Mouse (Mus musculus) midbrain, embryonic 16.5 days (tissue): ENCODE data around the gene Tbc1d1. TPM values are rescaled to one million over a fixed set of nuclear protein-coding genes. Genes with fewer than 3 reads are reported as not detected.

Source experiments
- ATAC-seq: fragments of 200-750 bp; cut with Nextera tagmentation; 2 replicates; pipeline ENCODE4 v1.8.0; 2017; ENCODE audit warnings: moderate TSS enrichment
- H3K27ac ChIP-seq: fragments of 300-500 bp; sonication (generic); 2 replicates; pipeline ENCODE4 v1.5.1; 2014; ENCODE audit warnings: mild to moderate bottlenecking, low read length, mixed read lengths
- H3K27me3 ChIP-seq: fragments of 300-500 bp; sonication (generic); 2 replicates; pipeline ENCODE4 v1.6.1; 2014; ENCODE audit warnings: low read depth, low read length, mixed read lengths; ENCODE audit not compliant: control insufficient read depth, insufficient read depth
- H3K36me3 ChIP-seq: fragments of 300-500 bp; sonication (generic); 2 replicates; pipeline ENCODE4 v1.6.1; 2014; ENCODE audit warnings: mild to moderate bottlenecking, low read length, moderate library complexity, mixed read lengths; ENCODE audit not compliant: control insufficient read depth, insufficient read depth
- H3K4me1 ChIP-seq: fragments of 300-500 bp; sonication (generic); 2 replicates; pipeline ENCODE4 v1.6.1; 2014; ENCODE audit warnings: mild to moderate bottlenecking, low read length, mixed read lengths; ENCODE audit not compliant: control insufficient read depth, insufficient read depth
- H3K4me2 ChIP-seq: fragments of 300-500 bp; sonication (generic); 2 replicates; pipeline ENCODE4 v1.6.1; 2014; ENCODE audit warnings: mild to moderate bottlenecking, low read length, mixed read lengths
- H3K4me3 ChIP-seq: fragments of 300-500 bp; sonication (generic); 2 replicates; pipeline ENCODE4 v1.5.1; 2014; ENCODE audit warnings: low read depth, mild to moderate bottlenecking, low read length, moderate library complexity, mixed read lengths
- H3K9ac ChIP-seq: fragments of 300-500 bp; sonication (generic); 2 replicates; pipeline ENCODE4 v1.6.1; 2014; ENCODE audit warnings: low read depth, low read length, mixed read lengths
- H3K9me3 ChIP-seq: fragments of 300-500 bp; sonication (generic); replicated peaks from 2 replicates; pipeline ENCODE4 v1.6.1; 2014; ENCODE audit warnings: mild to moderate bottlenecking, low read length, mixed read lengths; ENCODE audit not compliant: control insufficient read depth, poor library complexity, severe bottlenecking
- WGBS: fragments of 180-500 bp; shearing (Covaris S2); extraction: QIAGEN DNeasy Blood & Tissue Kit; methylation state at CpG from one replicate; pipeline ENCODE4 v1.1.7; 2014; 5-methylcytosine and 5-hydroxymethylcytosine counted together
- polyA plus RNA-seq: library from polyadenylated mRNA; unstranded; fragments of >200 nt; fragmentation: Nextera tagmentation; extraction: Ambion mirVana; gene quantifications from 2 replicates; pipeline ENCODE4 v1.2.1, GENCODE M21; 2015

Tbc1d1 gene
- polyA plus RNA-seq, 1 experiment from 2014 or later: 8.5 TPM

DNA sequence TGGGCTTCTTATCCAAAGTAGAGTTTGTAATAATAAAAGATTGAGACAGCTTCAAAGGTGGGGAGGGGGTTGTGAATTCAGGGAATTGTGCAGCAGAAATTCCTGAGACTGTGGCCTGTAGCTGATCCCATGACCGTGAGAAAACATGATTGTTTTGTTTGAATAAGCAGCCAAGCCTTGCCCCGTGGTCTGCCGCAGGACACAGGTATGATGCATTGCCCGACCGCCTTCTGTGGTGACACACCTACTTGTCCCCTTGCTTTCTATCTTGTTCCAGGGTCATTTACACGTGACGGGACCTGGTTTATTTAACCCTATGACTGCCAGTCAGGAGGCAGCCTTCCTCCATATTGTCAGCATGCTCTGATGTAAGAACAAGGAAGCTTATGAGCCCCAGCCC, 123.6 kb downstream of the Tbc1d1 start:
- Histone ChIP-seq H3K9ac (no peak overlapping the region), H3K27me3 (no peaks in the 10 kb centered on the region), H3K4me1 (no peaks in the 10 kb centered on the region), H3K27ac (no peak overlapping the region), H3K4me3 (no peak overlapping the region), H3K4me2 (no peak overlapping the region), H3K9me3 (no peaks in the 10 kb centered on the region), H3K36me3 (no peaks in the 10 kb centered on the region)
- ATAC-seq: no peak
- 73% methylated on average over 7 of the region's 7 CpGs for WGBS

DNA sequence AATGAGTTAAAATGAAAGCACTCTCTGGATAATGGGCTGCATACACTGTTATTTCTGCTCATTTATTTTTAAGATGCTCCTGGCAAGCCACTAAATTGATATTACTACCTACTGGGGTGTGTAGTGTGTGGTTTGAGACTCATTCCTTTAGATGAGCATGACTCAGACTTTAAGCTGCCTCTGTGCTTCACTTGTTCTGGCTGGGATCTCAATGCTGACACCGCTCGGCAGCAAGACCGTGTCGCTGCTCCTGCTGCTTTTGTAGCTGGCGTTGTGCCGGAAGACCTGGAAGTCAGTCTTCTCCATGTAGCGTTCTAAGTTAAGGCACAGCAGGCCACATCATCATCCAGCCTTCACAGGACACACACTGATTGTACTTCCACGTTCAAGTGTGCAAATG, 124.1 kb downstream of the Tbc1d1 start:
- no peak overlapping the region for H3K4me2 ChIP-seq
- ATAC-seq: no peak
- WGBS: 83% methylated on average over 8 of the region's 8 CpGs
- no peak overlapping the region for H3K4me3 ChIP-seq
- H3K36me3 ChIP-seq: no peaks in the 10 kb centered on the region
- no peaks in the 10 kb centered on the region for H3K9me3 ChIP-seq
- H3K27me3 ChIP-seq: no peaks in the 10 kb centered on the region
- H3K4me1 ChIP-seq: no peaks in the 10 kb centered on the region
- no peak overlapping the region for H3K9ac ChIP-seq
- H3K27ac ChIP-seq: no peak overlapping the region

DNA sequence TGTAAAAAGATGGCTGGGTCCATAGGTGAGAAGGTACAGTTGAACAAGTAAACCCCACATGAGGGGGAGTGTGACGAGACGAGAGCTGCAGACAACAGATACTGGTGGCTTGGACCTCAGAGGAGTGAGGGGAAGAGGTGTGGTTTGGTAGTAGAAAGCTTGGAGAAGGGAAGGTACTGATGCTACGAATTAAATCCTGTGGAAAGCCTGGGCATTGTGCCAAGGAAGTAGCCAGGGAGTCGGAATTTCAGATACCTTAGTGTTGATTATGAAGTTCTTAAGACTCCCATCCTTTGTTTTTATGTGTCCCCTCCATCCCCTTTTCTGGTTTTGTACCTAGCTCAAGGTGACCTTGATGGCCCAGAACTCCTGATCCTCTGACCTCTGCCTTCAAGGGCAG, 124.5 kb downstream of the Tbc1d1 start:
- H3K9me3 ChIP-seq: no peaks in the 10 kb centered on the region
- no peak overlapping the region for H3K4me2 ChIP-seq
- no peak overlapping the region for H3K4me3 ChIP-seq
- no peak overlapping the region for H3K9ac ChIP-seq
- H3K4me1 ChIP-seq: no peaks in the 10 kb centered on the region
- no peak for ATAC-seq
- H3K36me3 ChIP-seq: no peaks in the 10 kb centered on the region
- no peak overlapping the region for H3K27ac ChIP-seq
- 66% methylated on average over 4 of the region's 4 CpGs for WGBS
- no peaks in the 10 kb centered on the region for H3K27me3 ChIP-seq

DNA sequence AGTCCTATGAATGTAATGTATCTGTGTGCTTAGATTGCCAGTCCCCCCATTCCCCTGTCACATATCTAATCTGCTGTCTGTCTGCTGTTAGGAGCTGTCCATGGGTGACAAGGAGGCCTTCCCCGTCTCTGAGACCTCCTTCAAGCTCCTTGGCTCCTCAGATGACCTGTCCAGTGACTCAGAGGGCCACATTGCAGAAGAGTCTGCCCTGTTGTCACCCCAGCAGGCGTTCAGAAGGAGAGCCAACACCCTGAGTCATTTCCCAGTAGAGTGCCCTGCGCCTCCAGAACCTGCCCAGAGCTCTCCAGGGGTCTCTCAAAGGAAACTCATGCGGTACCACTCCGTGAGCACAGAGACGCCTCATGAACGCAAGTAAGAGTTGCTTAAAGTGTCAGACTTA, 125.6 kb downstream of the Tbc1d1 start:
- WGBS: 96% methylated on average over 7 of the region's 7 CpGs
- H3K9ac ChIP-seq: no peak overlapping the region
- H3K9me3 ChIP-seq: no peaks in the 10 kb centered on the region
- no peak for ATAC-seq
- no peaks in the 10 kb centered on the region for H3K36me3 ChIP-seq
- H3K4me2 ChIP-seq: no peak overlapping the region
- H3K27me3 ChIP-seq: no peaks in the 10 kb centered on the region
- H3K4me1 ChIP-seq: no peaks in the 10 kb centered on the region
- no peak overlapping the region for H3K27ac ChIP-seq
- no peak overlapping the region for H3K4me3 ChIP-seq

DNA sequence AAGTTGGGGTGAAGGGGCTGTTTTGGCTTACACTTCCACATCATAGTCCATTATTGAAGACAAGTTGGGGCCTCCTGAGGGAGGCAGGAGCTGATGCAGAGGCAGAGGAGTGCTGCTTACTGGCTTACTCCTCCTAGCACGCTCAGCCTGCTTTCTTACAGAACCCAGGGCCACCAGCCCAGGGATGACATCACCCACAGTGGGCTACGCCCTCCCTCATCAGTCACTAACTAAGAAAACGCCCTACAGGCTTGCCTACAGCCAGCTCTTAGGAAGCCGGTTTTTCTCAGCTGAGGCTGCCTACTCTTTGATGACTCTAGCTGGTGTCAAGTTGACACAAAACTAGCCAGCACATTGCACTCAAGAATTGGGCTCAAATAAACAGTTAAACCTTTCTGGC, 126.5 kb downstream of the Tbc1d1 start:
- WGBS: 79% methylated on average over 4 of the region's 4 CpGs
- Histone ChIP-seq H3K27ac (no peak overlapping the region), H3K27me3 (no peaks in the 10 kb centered on the region), H3K36me3 (no peaks in the 10 kb centered on the region), H3K4me3 (no peak overlapping the region), H3K9me3 (no peaks in the 10 kb centered on the region), H3K9ac (no peak overlapping the region), H3K4me1 (no peaks in the 10 kb centered on the region), H3K4me2 (no peak overlapping the region)
- no peak for ATAC-seq

DNA sequence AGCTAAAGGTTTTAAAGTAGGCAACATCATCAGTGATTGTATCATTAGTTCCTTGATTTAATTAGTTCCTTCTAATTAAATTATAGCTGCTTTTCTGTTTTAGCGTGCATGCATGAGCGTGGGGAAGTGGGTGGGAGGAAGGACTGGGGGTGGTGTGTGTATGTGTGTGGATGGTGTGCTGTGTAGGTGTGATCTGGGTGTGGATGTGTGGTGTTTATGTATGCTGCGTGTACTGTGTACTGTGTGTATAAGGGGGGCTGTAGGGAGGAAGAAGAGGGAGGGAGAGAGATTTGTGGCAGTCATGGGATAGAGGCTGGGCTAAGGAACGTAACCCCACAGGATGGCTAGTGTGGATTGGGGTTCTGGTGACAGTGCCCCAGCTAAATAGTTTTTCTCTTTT, 129.2 kb downstream of the Tbc1d1 start:
- H3K9ac ChIP-seq: no peak overlapping the region
- H3K9me3 ChIP-seq: no peaks in the 10 kb centered on the region
- 93% methylated on average over 4 of the region's 4 CpGs for WGBS
- H3K4me1 ChIP-seq: no peaks in the 10 kb centered on the region
- ATAC-seq: no peak
- no peak overlapping the region for H3K4me2 ChIP-seq
- H3K27ac ChIP-seq: no peak overlapping the region
- H3K4me3 ChIP-seq: no peak overlapping the region
- no peaks in the 10 kb centered on the region for H3K36me3 ChIP-seq
- no peaks in the 10 kb centered on the region for H3K27me3 ChIP-seq

DNA sequence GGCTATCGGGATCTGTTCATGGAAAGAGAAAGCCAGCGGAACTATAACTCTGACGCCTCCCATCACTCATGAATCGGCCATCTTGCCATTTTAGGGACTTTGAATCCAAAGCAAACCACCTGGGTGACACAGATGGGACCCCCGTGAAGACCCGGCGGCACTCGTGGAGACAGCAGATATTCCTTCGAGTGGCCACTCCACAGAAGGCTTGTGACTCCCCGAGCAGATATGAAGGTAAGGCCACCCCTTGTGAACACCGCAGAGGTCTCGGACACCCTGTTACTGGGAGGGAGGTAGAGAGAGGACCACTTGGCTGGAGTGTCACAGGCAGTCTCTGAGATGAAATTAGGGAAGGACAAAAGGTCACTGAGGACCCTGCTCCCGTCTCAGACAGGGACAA, 129.7 kb downstream of the Tbc1d1 start:
- Histone ChIP-seq H3K27ac (no peak overlapping the region), H3K4me3 (no peak overlapping the region), H3K9me3 (no peaks in the 10 kb centered on the region), H3K4me1 (no peaks in the 10 kb centered on the region), H3K4me2 (no peak overlapping the region), H3K9ac (no peak overlapping the region), H3K36me3 (no peaks in the 10 kb centered on the region), H3K27me3 (no peaks in the 10 kb centered on the region)
- ATAC-seq: no peak
- 95% methylated on average over 13 of the region's 13 CpGs for WGBS

DNA sequence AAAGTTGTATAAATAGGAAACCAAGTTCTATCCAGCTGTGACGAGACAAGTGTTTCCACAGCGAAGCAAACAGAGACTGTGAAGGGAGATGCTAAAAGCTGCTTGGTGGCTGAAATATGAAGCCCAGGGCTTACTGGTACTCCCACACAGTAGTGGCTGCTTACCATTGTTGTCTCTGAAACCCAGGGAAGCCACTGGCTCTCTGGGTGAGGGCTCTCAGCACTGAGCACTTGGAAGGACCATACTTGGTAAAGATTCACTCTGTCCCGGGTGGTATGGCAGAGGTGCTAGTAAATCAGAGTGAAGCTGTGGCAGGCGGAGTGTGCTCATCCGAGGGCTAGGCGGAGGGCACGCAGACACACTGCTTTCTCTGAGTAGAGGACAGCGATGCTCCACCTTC, 131.2 kb downstream of the Tbc1d1 start:
- Histone ChIP-seq H3K4me2 (no peak overlapping the region), H3K36me3 (no peaks in the 10 kb centered on the region), H3K27ac (no peak overlapping the region), H3K27me3 (no peaks in the 10 kb centered on the region), H3K9me3 (no peaks in the 10 kb centered on the region), H3K9ac (no peak overlapping the region), H3K4me3 (no peak overlapping the region), H3K4me1 (no peaks in the 10 kb centered on the region)
- WGBS: 85% methylated on average over 8 of the region's 8 CpGs
- ATAC-seq: no peak

DNA sequence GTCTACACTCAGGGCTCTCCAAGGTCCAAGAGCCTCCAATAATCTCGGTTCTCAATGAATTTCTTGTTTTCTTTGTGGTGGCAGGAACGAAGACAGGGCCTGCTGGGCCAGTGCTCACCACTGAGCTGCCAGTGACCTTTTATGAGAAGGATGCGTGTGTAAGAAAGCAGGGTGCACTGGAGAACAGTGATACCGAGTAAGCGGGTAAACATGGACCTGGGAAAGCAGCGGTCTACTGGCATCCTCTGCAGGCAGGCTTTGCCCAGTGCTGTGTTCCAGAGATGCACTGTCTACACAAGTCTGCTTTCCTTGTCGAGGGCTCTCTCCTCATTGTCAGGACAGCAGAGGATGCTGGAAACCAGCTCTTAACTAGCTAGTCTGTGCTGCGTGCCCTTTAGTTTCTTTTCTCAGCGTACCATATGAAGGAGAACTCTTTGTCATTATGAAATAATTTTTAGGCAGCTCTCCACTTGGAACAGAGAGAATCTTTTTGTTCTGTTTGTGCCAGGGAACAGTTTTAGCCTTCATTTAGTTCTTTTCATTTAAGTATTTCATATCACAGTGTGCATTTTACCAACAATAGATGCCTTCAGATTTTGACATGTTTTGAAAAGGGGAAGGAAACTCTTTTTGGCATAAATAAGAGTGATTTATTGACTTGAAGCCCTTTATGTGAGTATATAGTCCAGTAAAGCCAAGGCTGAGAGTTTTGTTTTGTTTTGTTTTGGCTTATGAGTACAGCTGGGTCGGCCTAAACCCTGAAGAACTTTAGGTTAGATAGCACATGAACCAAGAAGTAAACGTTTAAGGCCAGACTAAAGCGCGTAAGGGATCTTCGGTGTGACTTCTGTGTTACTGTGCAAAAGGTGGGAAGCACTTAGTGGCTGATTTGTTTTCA, 132.2 kb downstream of the Tbc1d1 start:
- Histone ChIP-seq H3K27me3 (no peaks in the 10 kb centered on the region), H3K9ac (no peak overlapping the region), H3K4me3 (no peak overlapping the region), H3K9me3 (no peaks in the 10 kb centered on the region), H3K36me3 (no peaks in the 10 kb centered on the region), H3K4me1 (no peaks in the 10 kb centered on the region), H3K27ac (no peak overlapping the region), H3K4me2 (no peak overlapping the region)
- ATAC-seq: no peak
- WGBS: 88% methylated on average over 14 of the region's 14 CpGs
